Mouse (Mus musculus) kidney, adult 18-20 months (tissue): ENCODE data around the gene Caskin2.
"Not testable (repeated sequence)": the region's sequence is repeated elsewhere in the genome, so short reads cannot be mapped to it uniquely, and the experiment has no call there.

Source experiments
- DNase-seq: peaks from one replicate; pipeline ENCODE4 v3.0.0; 2021

Gene Caskin2

DNA sequence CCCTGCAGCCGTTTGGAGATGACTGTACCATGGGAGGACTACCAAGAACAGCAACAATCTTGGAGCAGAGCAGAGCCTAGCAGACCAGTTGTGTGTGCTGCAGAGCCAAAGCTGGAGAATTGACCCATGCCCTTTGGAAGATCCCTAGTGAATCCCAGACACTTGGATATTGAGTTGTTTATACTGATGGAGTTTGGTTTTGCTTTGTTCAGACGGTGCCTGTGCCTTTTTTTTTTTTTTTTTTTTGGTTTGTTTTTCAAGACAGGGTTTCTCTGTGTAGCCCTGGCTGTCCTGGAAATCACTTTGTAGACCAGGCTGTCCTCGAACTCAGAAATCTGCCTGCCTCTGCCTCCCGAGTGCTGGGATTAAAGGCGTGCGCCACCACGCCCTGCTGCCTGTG, 51.3 kb downstream of the Caskin2 start:
- not testable (repeated sequence) for DNase-seq

DNA sequence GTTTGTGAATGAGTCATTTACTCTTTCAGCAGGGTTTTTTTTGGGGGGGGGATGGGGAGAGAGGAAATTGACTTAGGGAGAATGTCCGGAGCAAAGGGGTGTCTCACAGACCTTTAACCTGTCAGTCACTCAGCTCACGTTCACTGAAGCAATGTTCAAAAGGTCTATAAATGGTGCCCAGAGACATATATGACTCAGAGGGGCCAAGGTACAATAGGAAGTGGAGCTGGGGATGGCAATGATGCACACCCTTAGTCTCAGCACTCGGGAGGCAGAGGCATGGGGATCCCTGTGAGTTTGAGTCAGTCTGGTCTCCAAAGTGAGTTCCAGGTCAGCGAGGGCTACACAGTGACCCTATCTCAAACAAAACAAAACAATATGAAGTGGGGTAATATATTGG, 60.0 kb downstream of the Caskin2 start:
- DNase-seq = no peak

DNA sequence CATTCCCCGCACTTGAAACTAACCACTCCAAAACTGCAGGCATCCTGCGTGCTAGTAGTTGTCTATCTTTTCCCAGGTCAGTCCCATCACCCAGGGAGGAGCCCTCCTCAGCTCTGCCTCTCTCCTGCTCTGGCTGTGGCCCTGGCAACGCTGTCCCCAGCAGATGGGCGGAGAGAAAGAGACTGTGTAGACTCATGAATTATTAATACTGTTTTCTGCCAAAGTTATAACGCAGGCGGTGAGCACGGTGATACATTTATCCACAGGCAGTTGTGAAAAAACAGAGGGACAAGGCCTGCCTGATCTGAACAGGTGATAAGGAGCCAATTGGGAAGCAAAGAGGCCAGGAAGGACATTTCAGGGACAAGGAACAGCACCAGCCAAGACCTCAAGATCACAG, 60.8 kb downstream of the Caskin2 start:
- peak; percentile 50 for DNase-seq

DNA sequence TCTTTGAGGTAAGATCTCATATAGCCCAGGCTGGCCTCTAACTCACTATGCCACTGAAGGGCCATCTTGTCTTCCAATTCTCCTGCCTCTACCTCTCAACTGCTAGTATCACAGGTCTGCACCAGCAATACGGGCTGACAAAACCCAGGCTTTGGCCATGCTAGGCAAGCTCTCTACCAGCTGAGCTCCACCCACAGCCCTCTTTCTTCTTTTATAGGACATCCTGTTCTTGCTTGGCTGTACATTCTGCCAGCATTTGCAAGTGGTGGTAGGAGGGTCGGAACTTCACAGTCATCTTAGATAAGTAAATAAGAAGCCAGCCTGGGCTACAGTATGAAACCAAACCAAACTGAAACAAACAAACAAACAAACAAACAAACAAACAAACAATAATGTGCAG, 61.7 kb downstream of the Caskin2 start:
- no peak for DNase-seq

DNA sequence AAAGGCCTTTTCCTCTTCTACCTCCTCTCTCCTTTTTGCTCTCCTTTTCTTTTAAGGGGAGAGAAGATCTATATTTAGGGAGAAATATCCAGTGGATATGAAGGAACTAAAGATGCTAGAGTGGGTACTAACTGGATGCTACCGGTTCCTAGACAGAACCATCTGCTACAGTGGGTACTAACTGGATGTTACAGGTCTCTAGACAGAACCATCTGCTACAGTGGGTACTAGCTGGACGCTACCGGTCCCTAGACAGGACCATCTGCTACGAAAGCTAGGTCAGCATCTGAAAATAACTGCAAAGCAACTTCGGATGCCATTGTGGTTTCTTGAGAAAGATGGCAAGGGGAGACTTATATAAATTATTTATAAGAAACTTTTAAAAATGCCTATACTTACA, 63.6 kb downstream of the Caskin2 start:
- DNase-seq = no peak
